In the genomic region with DNA sequence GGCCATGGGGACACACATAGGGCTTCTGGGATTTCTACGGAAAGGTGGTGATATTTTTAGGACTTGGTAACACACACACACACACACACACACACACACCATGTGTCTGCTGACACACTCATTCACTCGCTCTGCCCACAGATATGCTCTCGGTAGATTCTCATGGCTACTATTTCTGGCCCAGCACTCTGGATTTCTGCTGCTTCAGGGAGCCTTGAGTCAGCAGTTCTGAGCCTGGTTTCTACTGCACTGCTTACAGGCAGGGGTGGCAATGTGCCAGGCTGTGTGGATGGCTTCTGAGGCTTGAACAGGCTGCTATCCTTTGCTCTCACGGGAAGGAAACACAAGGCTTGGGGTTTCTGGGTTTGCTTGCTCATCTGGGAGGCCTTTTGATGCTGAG, we compare ENCODE assay signal across 8 mouse cellular contexts.
DNase-seq lines count a peak whose midpoint lies in the region; ATAC-seq and TF ChIP-seq lines count a peak whose summit lies in the region.

No protein-coding gene starts in this region.

- no peak overlapping the region for H3K4me3 ChIP-seq in lung, embryonic 16.5 days (ENCODE audit: low read length)
- H3K4me3 ChIP-seq in lung, postnatal 0 days (ENCODE audit: low read depth, low read length) = no peak overlapping the region
- no peak overlapping the region for H3K4me3 ChIP-seq in layer of hippocampus, adult 2 months

- no peak for TF ChIP-seq EP300 in lung, postnatal 0 days (IDR thresholded peaks at IDR 0.05)

- no peak overlapping the region for H3K9ac ChIP-seq in lung, embryonic 16.5 days (ENCODE audit: low read length)
- H3K9ac ChIP-seq in lung, postnatal 0 days (replicated peaks; ENCODE audit: low read depth) = no peak overlapping the region

- no peak overlapping the region for H3K27ac ChIP-seq in lung, embryonic 16.5 days (ENCODE audit: low read length)
- no peak overlapping the region for H3K27ac ChIP-seq in lung, postnatal 0 days (ENCODE audit: low read length)
- no peak overlapping the region for H3K27ac ChIP-seq in layer of hippocampus, adult 2 months

- no peaks in the 10 kb centered on the region for H3K36me3 ChIP-seq in lung, embryonic 16.5 days (ENCODE audit: control insufficient read depth, insufficient read depth, low read length)
- H3K36me3 ChIP-seq in lung, postnatal 0 days (ENCODE audit: insufficient read depth, low read length) = no peaks in the 10 kb centered on the region

- TF ChIP-seq CTCF in lung, postnatal 0 days (IDR thresholded peaks at IDR 0.05) = no peak
- TF ChIP-seq CTCF in layer of hippocampus, adult 2 months (conservative IDR thresholded peaks at IDR 0.05) = no peak

- H3K4me2 ChIP-seq in lung, embryonic 16.5 days (ENCODE audit: low read depth, low read length) = no peak overlapping the region
- H3K4me2 ChIP-seq in lung, postnatal 0 days (replicated peaks; ENCODE audit: low read depth, low read length) = no peak overlapping the region

- peak; percentile 39; the same call in 1 of the 2 replicates for ATAC-seq in lung, embryonic 16.5 days (ENCODE audit: low read depth)
- ATAC-seq in lung, postnatal 0 days = no peak
- ATAC-seq in monocyte, adult 5-6 weeks (replicated peaks; ENCODE audit: insufficient number of reproducible peaks, low FRiP score, low TSS enrichment, poor library complexity, severe bottlenecking) = no peak

- intact Hi-C loops in gastrocnemius, postnatal 14 days (cut with DNase I; ENCODE audit: low total_unique reads) = no loop called here

- no peaks in the 10 kb centered on the region for H3K27me3 ChIP-seq in lung, embryonic 16.5 days (ENCODE audit: control insufficient read depth, insufficient read depth, low read depth, low read length)
- no peaks in the 10 kb centered on the region for H3K27me3 ChIP-seq in lung, postnatal 0 days (replicated peaks; ENCODE audit: insufficient read depth, low read length)

- DNase-seq in lung, postnatal 0 days (ENCODE audit: low spot score) = no peak
- peak; percentile 67 for DNase-seq in cerebellum, adult 11 months
- peak; percentile 73 for DNase-seq in gastrocnemius, postnatal 14 days
- peak; percentile 59 to 70 for DNase-seq in layer of hippocampus, adult 2 months (ENCODE audit: low spot score in 2 of 2)
- DNase-seq in right cerebral cortex, postnatal 14 days = peak; percentile 85
- no peak for DNase-seq in spleen, postnatal 14 days (ENCODE audit: low spot score in 2 of 2)

- H3K4me1 ChIP-seq in lung, embryonic 16.5 days (replicated peaks; ENCODE audit: control insufficient read depth, insufficient read depth, low read length) = peaks cover 2% of the 10 kb centered on the region; the same call in 1 of the 2 replicates
- no peaks in the 10 kb centered on the region for H3K4me1 ChIP-seq in lung, postnatal 0 days (ENCODE audit: insufficient read depth, low read depth, low read length)

- 46% methylated on average over 4 of the region's 4 CpGs for WGBS in lung, embryonic 16.5 days
- 43% methylated on average over 4 of the region's 4 CpGs for WGBS in lung, postnatal 0 days

- H3K9me3 ChIP-seq in lung, embryonic 16.5 days (ENCODE audit: control insufficient read depth, low read length) = no peaks in the 10 kb centered on the region
- H3K9me3 ChIP-seq in lung, postnatal 0 days (ENCODE audit: low read length) = no peaks in the 10 kb centered on the region

Comparison
In these comparisons a context has a peak if more than half of its experiments do, and no peak if none do; other contexts are left out.
1. DNase-seq: peak in cerebellum, adult 11 months (single experiment), gastrocnemius, postnatal 14 days (single experiment), layer of hippocampus, adult 2 months (2 of 2) and right cerebral cortex, postnatal 14 days (single experiment); none in lung, postnatal 0 days (single experiment) and spleen, postnatal 14 days (0 of 2).